Mouse (Mus musculus) Patski (cell line): ENCODE measurements around the gene Hilpda. TPM values are rescaled to one million over a fixed set of nuclear protein-coding genes. Genes with fewer than 3 reads are reported as not detected.

Experiments used
- ATAC-seq: fragments of 100-300 bp; one replicate; pipeline ENCODE4 v1.8.0; 2021
- CTCF ChIA-PET: fragments of 350-600 bp; sonication (Branson Sonifier 250); formaldehyde crosslinking; loops from one replicate; lab custom pipeline; 2022; ENCODE audit warnings: inconsistent platforms; lab: Charles Lee
- POLR2A ChIA-PET: fragments of 350-600 bp; sonication (Branson Sonifier 250); formaldehyde crosslinking; loops from one replicate; lab custom pipeline; 2022; ENCODE audit warnings: antibody characterized with exemption, inconsistent platforms; lab: Charles Lee
- DNase-seq: peaks from one replicate; pipeline ENCODE4 v3.0.0-alpha.2; 2011; ENCODE audit warnings: low read depth, low spot score
- H3K27me3 ChIP-seq: fragments of 371-371 bp; one replicate; pipeline ENCODE4 v1.5.1; 2021
- CTCF ChIP-seq: fragments of 100-300 bp; IDR thresholded peaks from one replicate; pipeline ENCODE4 v1.5.1; 2021
- in situ Hi-C: fragments of 300-500 bp; cut with MboI; formaldehyde crosslinking; loops from 3 replicates; pipeline ENCODE4 v1.11.1; 2018; ENCODE audit warnings: low pct_unique_long_range_greater_than_20kb, mixed read lengths
- polyA plus RNA-seq: library from polyadenylated mRNA; unstranded; gene quantifications from one replicate; pipeline ENCODE4 v1.2.3, GENCODE M21; 2021

The Hilpda gene
- polyA plus RNA-seq, 1 experiment from 2014 or later = 14.0 TPM

- DNase-seq (no peak), ATAC-seq (no peak)
- ChIA-PET POLR2A (no interaction called here), CTCF (no interaction called here)
- TF ChIP-seq CTCF = no peak
- in situ Hi-C loops = no loop called here
- H3K27me3 ChIP-seq = no peaks in the 10 kb centered on the region
Observed at GRCm38 (mm10) chr6:29270961-29271360, 1.3 kb upstream of the Hilpda start.

DNA sequence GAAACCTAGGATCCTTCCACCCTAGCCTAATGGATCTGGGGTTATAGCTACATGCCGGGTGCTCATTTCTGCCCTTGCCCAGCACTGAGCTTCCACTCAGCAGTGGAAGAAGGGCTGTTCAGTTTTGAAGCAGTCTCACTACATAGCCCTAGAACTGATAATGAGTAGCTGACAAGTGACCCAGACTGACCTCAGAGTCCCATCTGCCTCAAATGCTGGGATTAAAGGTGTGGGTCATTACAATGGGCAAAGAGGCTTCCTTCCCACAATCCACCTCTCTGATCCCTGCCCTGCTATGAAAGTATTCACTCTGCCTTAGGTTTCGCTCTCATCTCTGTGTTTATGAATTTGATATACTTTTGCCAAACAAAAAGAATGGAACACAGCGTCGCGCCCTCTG lies 4.5 kb downstream of the Hilpda start:
- DNase-seq = no peak
- ChIA-PET CTCF (interaction anchor here (0.9 to 4.6 kb wide), 2 partner anchors 34 to 39 kb away, joined by 4 to 31 read pairs; no protein-coding TSS in a partner anchor), POLR2A (interaction anchor here (0.7 kb wide), 1 partner anchor 13 kb away, joined by 3 read pairs; no protein-coding TSS in a partner anchor)
- in situ Hi-C loops = loop anchor here (5.0 kb wide), 3 partner anchors 34 to 109 kb away; partner anchors contain the start of gene Rbm28
- no peak for ATAC-seq
- TF ChIP-seq CTCF = no peak
- H3K27me3 ChIP-seq = no peaks in the 10 kb centered on the region

GRCm38 (mm10) chr6:29278513-29279267 lies 6.4 kb downstream of the Hilpda start:
- in situ Hi-C loops = loop anchor here (5.0 kb wide), 3 partner anchors 36 to 111 kb away; partner anchors contain the start of gene Rbm28
- no peak for ATAC-seq
- no peak for DNase-seq
- peak; percentile 52 for TF ChIP-seq CTCF
- ChIA-PET CTCF (interaction anchor here (0.7 to 4.6 kb wide), 8 partner anchors 9 to 74 kb away, joined by 3 to 31 read pairs (median 4); no protein-coding TSS in a partner anchor), POLR2A (interaction anchor here (1.3 kb wide), 1 partner anchor 70 kb away, joined by 3 read pairs; no protein-coding TSS in a partner anchor)
- H3K27me3 ChIP-seq = no peaks in the 10 kb centered on the region

GRCm38 (mm10) chr6:29279293-29279692 lies 7.0 kb downstream of the Hilpda start, which contains the start of gene Fam71f2:
Fam71f2 (plus strand) TSS chr6:29279593.
- H3K27me3 ChIP-seq = no peaks in the 10 kb centered on the region
- in situ Hi-C loops = loop anchor here (5.0 kb wide), 3 partner anchors 37 to 112 kb away; partner anchors contain the start of gene Rbm28
- ATAC-seq = no peak
- TF ChIP-seq CTCF = no peak
- no peak for DNase-seq
- ChIA-PET POLR2A (interaction anchor here (1.3 kb wide), 1 partner anchor 69 kb away, joined by 3 read pairs; no protein-coding TSS in a partner anchor), CTCF (interaction anchor here (1.2 to 4.6 kb wide), 5 partner anchors 13 to 75 kb away, joined by 3 to 31 read pairs (median 5); no protein-coding TSS in a partner anchor)

DNA sequence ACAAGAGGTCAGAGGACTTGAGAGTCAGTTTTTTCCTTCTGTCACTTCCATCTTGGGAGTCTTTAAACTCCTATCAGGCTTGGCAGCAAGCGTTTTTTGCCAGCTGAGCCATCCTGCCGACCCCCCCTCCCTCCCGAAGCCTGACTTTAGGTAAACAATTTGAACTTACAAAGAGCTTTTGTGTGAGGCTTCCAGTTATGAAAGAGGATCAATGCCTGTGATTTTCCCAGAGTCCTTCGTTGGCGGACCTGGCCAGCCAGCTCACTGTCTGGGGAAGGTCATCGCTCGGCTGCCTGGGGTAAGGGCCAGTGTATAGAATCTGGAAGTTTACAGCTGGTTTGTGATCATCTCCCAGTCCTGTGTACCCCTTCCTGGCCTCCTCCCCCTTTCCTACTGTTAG lies 8.4 kb downstream of the Hilpda start:
- no peak for TF ChIP-seq CTCF
- in situ Hi-C loops = no loop called here
- CTCF ChIA-PET = interaction anchor here (4.6 kb wide), 1 partner anchor 43 kb away, joined by 31 read pairs; no protein-coding TSS in a partner anchor
- POLR2A ChIA-PET = no interaction called here
- no peaks in the 10 kb centered on the region for H3K27me3 ChIP-seq
- ATAC-seq (no peak), DNase-seq (no peak)

- ChIA-PET CTCF (interaction anchor here (1.0 to 1.7 kb wide), 2 partner anchors 8 to 56 kb away, joined by 3 to 10 read pairs; no protein-coding TSS in a partner anchor), POLR2A (interaction anchor here (0.5 kb wide), 1 partner anchor 31 kb away, joined by 3 read pairs; no protein-coding TSS in a partner anchor)
- DNase-seq (no peak), ATAC-seq (no peak)
- H3K27me3 ChIP-seq = no peaks in the 10 kb centered on the region
- TF ChIP-seq CTCF = no peak
- in situ Hi-C loops = no loop called here
Observed at GRCm38 (mm10) chr6:29286870-29287269, 14.6 kb downstream of the Hilpda start.

DNA sequence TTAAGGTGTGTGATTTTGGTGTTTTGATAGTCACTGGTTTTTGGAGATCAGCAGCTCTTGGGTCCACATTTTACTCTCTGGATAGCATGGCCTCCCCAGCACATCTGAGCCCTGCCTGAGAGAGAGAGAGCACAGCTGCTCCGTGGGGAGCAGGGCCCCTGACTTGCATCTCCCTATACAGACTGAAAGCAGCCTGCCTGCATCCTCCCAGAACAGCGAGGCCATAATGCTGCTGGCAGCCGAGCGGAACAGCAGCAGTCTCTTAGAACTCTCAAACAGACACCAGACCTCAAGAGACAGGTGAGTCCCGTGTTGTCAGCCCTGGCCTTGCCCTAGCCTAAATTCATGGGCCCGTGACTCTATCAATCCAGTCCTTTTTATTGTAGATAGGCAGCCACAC lies 15.2 kb downstream of the Hilpda start:
- no peaks in the 10 kb centered on the region for H3K27me3 ChIP-seq
- DNase-seq = no peak
- CTCF ChIA-PET = interaction anchor here (1.7 kb wide), 1 partner anchor 9 kb away, joined by 10 read pairs; no protein-coding TSS in a partner anchor
- ATAC-seq = no peak
- POLR2A ChIA-PET = no interaction called here
- in situ Hi-C loops = no loop called here
- no peak for TF ChIP-seq CTCF

DNA sequence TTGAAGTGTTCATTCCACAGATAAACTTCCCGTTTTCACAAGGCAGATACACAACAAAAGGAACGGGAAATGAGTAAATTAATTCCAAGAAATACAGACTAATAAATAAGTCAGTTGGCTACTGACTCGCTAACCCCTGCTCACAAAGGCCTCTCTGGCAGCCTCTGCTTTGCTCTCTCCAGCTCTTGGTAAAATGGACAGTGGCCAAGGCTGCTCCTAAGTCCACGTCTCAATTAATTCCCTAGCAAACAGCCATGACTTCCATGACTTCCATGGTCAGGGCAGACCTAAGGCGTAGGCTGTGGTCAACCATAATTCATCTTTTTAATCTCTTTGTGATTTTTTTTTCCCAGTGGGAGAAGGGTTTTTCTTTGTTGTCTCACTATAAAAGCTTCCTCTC lies 15.7 kb downstream of the Hilpda start:
- POLR2A ChIA-PET = no interaction called here
- CTCF ChIA-PET = interaction anchor here (1.7 kb wide), 1 partner anchor 9 kb away, joined by 10 read pairs; no protein-coding TSS in a partner anchor
- ATAC-seq (no peak), DNase-seq (no peak)
- no peak for TF ChIP-seq CTCF
- H3K27me3 ChIP-seq = no peaks in the 10 kb centered on the region
- in situ Hi-C loops = no loop called here

DNA sequence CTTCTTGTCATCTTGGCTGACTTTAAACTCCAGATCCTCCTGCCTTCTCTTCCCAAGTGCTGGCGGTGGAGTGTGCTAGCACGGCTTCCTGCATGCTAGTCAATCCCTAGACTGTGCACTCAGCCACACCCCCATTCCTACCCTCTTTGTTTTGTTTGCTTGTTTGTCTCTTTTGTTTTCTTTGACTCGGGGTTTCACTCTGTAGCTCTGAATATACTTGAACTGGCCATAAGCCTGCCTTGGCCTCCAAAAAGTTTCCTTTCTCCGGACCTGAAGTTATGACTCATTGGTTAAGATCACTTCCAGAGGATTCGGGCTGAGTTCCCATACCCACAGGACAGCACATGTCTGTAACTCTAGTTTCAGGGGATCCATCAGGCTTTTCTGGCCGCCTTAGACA lies 16.4 kb downstream of the Hilpda start:
- in situ Hi-C loops = no loop called here
- ATAC-seq (no peak), DNase-seq (no peak)
- TF ChIP-seq CTCF = no peak
- CTCF ChIA-PET = no interaction called here
- no peaks in the 10 kb centered on the region for H3K27me3 ChIP-seq
- POLR2A ChIA-PET = no interaction called here

DNA sequence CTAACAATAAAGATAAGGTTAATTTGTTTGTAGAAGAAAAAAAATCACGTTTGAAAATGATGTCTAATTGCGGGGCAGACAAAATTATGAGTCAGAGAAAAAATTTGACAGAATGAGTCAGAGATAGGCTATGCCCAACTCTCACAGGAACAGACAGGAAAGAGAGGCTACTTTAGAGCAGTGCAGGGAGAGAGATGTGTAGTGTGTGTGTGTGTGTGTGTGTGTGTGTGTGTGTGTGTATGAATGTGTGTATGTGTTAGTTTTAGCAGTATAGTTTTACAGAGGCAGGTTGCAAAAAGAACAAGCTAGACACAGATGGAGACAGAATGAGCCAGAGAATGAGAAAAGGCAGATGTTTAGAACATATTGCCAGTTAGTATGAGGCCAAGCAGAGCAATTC lies 26.8 kb downstream of the Hilpda start:
- POLR2A ChIA-PET = interaction anchor here (0.7 to 2.0 kb wide), 2 partner anchors 49 to 504 kb away, joined by 3 to 5 read pairs; partner anchors contain the start of gene Calu
- DNase-seq (no peak), ATAC-seq (no peak)
- in situ Hi-C loops = no loop called here
- no peaks in the 10 kb centered on the region for H3K27me3 ChIP-seq
- CTCF ChIA-PET = no interaction called here
- no peak for TF ChIP-seq CTCF

DNA sequence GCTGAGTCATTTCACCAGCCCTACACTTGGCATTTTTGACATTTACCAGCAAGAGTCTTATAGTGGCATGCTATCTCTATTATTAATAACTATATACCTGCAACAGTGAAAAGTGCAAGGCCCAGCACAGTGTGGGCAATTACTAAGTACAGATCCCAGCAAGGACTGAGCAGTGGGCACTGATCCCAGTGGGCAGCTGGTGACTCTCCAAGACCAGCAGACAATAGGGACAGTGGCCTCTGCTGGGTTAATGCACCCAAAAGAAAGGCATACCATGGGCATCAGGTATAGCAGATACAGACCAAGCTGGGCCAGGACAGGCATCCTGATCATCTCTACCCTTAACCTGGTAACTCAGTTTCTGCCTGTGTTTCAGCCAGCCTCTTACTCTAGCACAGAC lies 31.0 kb downstream of the Hilpda start:
- DNase-seq (no peak), ATAC-seq (no peak)
- ChIA-PET CTCF (interaction anchor here (1.1 to 1.2 kb wide), 2 partner anchors 11 to 48 kb away, joined by 3 read pairs; no protein-coding TSS in a partner anchor), POLR2A (no interaction called here)
- H3K27me3 ChIP-seq = no peaks in the 10 kb centered on the region
- no peak for TF ChIP-seq CTCF
- in situ Hi-C loops = no loop called here
